Mouse (Mus musculus): ENCODE measurements around the gene Ctsd. TPM values are rescaled to one million over a fixed set of nuclear protein-coding genes. Genes with fewer than 3 reads are reported as not detected.
A peak's percentile ranks its signal among the peaks of the same experiment; 100 is the strongest.
"Not testable (repeated sequence)": the region's sequence is repeated elsewhere in the genome, so short reads cannot be mapped to it uniquely, and the experiment has no call there.

Gene Ctsd
- total RNA-seq, 4 experiments from 2014 or later: 808 to 1,559 (median 1,212) TPM

GRCm38 (mm10) chr7:142332741-142333140, 55.1 kb downstream of the Ctsd start:
- not testable (repeated sequence) for DNase-seq

- no peak for DNase-seq
These were observed 56.6 kb downstream of the Ctsd start for GRCm38 (mm10) chr7:142331281-142331680.

- peak; percentile 47 for DNase-seq
These were observed 57.5 kb downstream of the Ctsd start for GRCm38 (mm10) chr7:142330271-142330724.

GRCm38 (mm10) chr7:142328507-142328906, 59.3 kb downstream of the Ctsd start:
- no peak for DNase-seq

- DNase-seq: peak; percentile 39
These were observed 61.0 kb downstream of the Ctsd start for GRCm38 (mm10) chr7:142326714-142327445.

Other genes starting within 250 kb of the Ctsd start
- not detected for gene Gm45337, start 243.4 kb downstream of the Ctsd start, total RNA-seq (2022)
- gene Gm29735, start 230.9 kb downstream of the Ctsd start, total RNA-seq (2022): not detected
- not detected for gene Gm4553, start 222.3 kb downstream of the Ctsd start, total RNA-seq (2022)
- not detected for gene Krtap5-2, start 212.0 kb downstream of the Ctsd start, total RNA-seq (2022)
- not detected for gene Gm10153, start 197.6 kb downstream of the Ctsd start, total RNA-seq (2022)
- gene Krtap5-3, start 186.7 kb downstream of the Ctsd start, total RNA-seq (2022): not detected
- gene Gm7579, start 176.2 kb downstream of the Ctsd start, total RNA-seq (2022): not detected
- gene Krtap5-5, start 158.1 kb downstream of the Ctsd start, total RNA-seq (2022): not detected
- not detected for gene Gm40460, start 147.0 kb downstream of the Ctsd start, total RNA-seq (2022)
- not detected for gene Gm2431, start 129.7 kb downstream of the Ctsd start, total RNA-seq (2022)
- not detected for gene Gm4559, start 113.7 kb downstream of the Ctsd start, total RNA-seq (2022)
- gene Krtap5-1, start 90.9 kb downstream of the Ctsd start, total RNA-seq (2022): not detected
- not detected for gene Krtap5-4, start 84.5 kb downstream of the Ctsd start, total RNA-seq (2022)
- 1 to 10 TPM; 2.7 to 7.8 (median 5.3) TPM for gene Ifitm10, start 14.3 kb downstream of the Ctsd start, total RNA-seq (2022)
- gene Gm49369, start 5.4 kb downstream of the Ctsd start, total RNA-seq (2022): 10 to 100 TPM in 3 of 4 experiments, 1 to 10 TPM in 1; 9.0 to 16.1 (median 11.0) TPM
- gene Syt8, start 46.8 kb upstream of the Ctsd start, total RNA-seq (2022): 1 to 10 TPM in 1 of 4 experiments, not detected in 3; 1.2 TPM
- gene Tnni2, start 53.8 kb upstream of the Ctsd start, total RNA-seq (2022): 1 to 10 TPM in 1 of 4 experiments, under 1 TPM in 3; 0.43 to 1.1 (median 0.85) TPM
- 10 to 100 TPM; 18.1 to 31.9 (median 21.4) TPM for gene Lsp1, start 72.8 kb upstream of the Ctsd start, total RNA-seq (2022)
- gene Tnnt3, start 110.8 kb upstream of the Ctsd start, total RNA-seq (2022): 1 to 10 TPM in 3 of 4 experiments, not detected in 1; 1.1 to 1.5 (median 1.3) TPM
- gene Mrpl23, start 144.6 kb upstream of the Ctsd start, total RNA-seq (2022): 10 to 100 TPM in 1 of 4 experiments, 1 to 10 TPM in 3; 2.2 to 13.7 (median 4.8) TPM